Mouse (Mus musculus): ENCODE results near the gene Ctcfl. TPM values are rescaled to one million over a fixed set of nuclear protein-coding genes. Genes with fewer than 3 reads are reported as not detected.
A peak's percentile ranks its signal among the peaks of the same experiment; 100 is the strongest.

The Ctcfl gene
- polyA plus RNA-seq, 1 experiment = not detected

- 19% methylated on average over 7 of the region's 7 CpGs for WGBS
- no peaks in the 10 kb centered on the region; the same call in 1 of the 2 replicates for H3K4me1 ChIP-seq (ENCODE audit: control insufficient read depth, insufficient read depth, low read length)
- peak overlapping the region; percentile 88 for H3K27ac ChIP-seq (ENCODE audit: control insufficient read depth, insufficient read depth, low read depth, low read length, poor library complexity)
- TF ChIP-seq CTCF (IDR thresholded peaks at IDR 0.05; ENCODE audit: control insufficient read depth, insufficient read depth, low read length) (no peak), POLR2A (IDR thresholded peaks at IDR 0.05; ENCODE audit: borderline replicate concordance, control insufficient read depth, low read depth, low read length) (no peak)
- H3K4me3 ChIP-seq (replicated peaks; ENCODE audit: control insufficient read depth, low read depth, low read length) = peak overlapping the region; percentile 62
Observed at GRCm38 (mm10) chr2:173072948-173073347, 46.4 kb downstream of the Ctcfl start.

GRCm38 (mm10) chr2:173064864-173065263 lies 54.5 kb downstream of the Ctcfl start:
- H3K4me1 ChIP-seq (ENCODE audit: control insufficient read depth, insufficient read depth, low read length) = peaks cover 14% of the 10 kb centered on the region
- no peak overlapping the region for H3K4me3 ChIP-seq (replicated peaks; ENCODE audit: control insufficient read depth, low read depth, low read length)
- peak overlapping the region; percentile 25 for H3K27ac ChIP-seq (ENCODE audit: control insufficient read depth, insufficient read depth, low read depth, low read length, poor library complexity)
- WGBS = 56% methylated on average over 2 of the region's 2 CpGs
- TF ChIP-seq CTCF (IDR thresholded peaks at IDR 0.05; ENCODE audit: control insufficient read depth, insufficient read depth, low read length) (no peak), POLR2A (IDR thresholded peaks at IDR 0.05; ENCODE audit: borderline replicate concordance, control insufficient read depth, low read depth, low read length) (no peak)

- Histone ChIP-seq H3K4me1 (ENCODE audit: control insufficient read depth, insufficient read depth, low read length) (peaks cover 14% of the 10 kb centered on the region), H3K27ac (ENCODE audit: control insufficient read depth, insufficient read depth, low read depth, low read length, poor library complexity) (no peak overlapping the region; the same call in 1 of the 2 replicates), H3K4me3 (replicated peaks; ENCODE audit: control insufficient read depth, low read depth, low read length) (no peak overlapping the region)
- TF ChIP-seq CTCF (IDR thresholded peaks at IDR 0.05; ENCODE audit: control insufficient read depth, insufficient read depth, low read length) (no peak), POLR2A (IDR thresholded peaks at IDR 0.05; ENCODE audit: borderline replicate concordance, control insufficient read depth, low read depth, low read length) (no peak)
- WGBS = 0% methylated on average over 1 of the region's 1 CpGs
Observed at GRCm38 (mm10) chr2:173063219-173063618, 56.1 kb downstream of the Ctcfl start.

- TF ChIP-seq POLR2A (IDR thresholded peaks at IDR 0.05; ENCODE audit: borderline replicate concordance, control insufficient read depth, low read depth, low read length) (no peak), CTCF (IDR thresholded peaks at IDR 0.05; ENCODE audit: control insufficient read depth, insufficient read depth, low read length) (no peak; the same call in 1 of the 2 replicates)
- Histone ChIP-seq H3K4me1 (ENCODE audit: control insufficient read depth, insufficient read depth, low read length) (peaks cover 14% of the 10 kb centered on the region), H3K27ac (ENCODE audit: control insufficient read depth, insufficient read depth, low read depth, low read length, poor library complexity) (peak overlapping the region; percentile 91), H3K4me3 (replicated peaks; ENCODE audit: control insufficient read depth, low read depth, low read length) (peak overlapping the region; percentile 76)
- 6% methylated on average over 15 of the region's 15 CpGs for WGBS
Observed at GRCm38 (mm10) chr2:173061443-173062351, 57.6 kb downstream of the Ctcfl start.

- TF ChIP-seq CTCF (IDR thresholded peaks at IDR 0.05; ENCODE audit: control insufficient read depth, insufficient read depth, low read length) (no peak), POLR2A (IDR thresholded peaks at IDR 0.05; ENCODE audit: borderline replicate concordance, control insufficient read depth, low read depth, low read length) (no peak)
- peaks cover 19% of the 10 kb centered on the region for H3K4me1 ChIP-seq (ENCODE audit: control insufficient read depth, insufficient read depth, low read length)
- peak overlapping the region; percentile 78 for H3K27ac ChIP-seq (ENCODE audit: control insufficient read depth, insufficient read depth, low read depth, low read length, poor library complexity)
- no peak overlapping the region for H3K4me3 ChIP-seq (replicated peaks; ENCODE audit: control insufficient read depth, low read depth, low read length)
- WGBS = 49% methylated on average over 9 of the region's 9 CpGs
Observed at GRCm38 (mm10) chr2:173060450-173060849, 58.9 kb downstream of the Ctcfl start.

GRCm38 (mm10) chr2:173058263-173058662 lies 61.1 kb downstream of the Ctcfl start:
- Histone ChIP-seq H3K4me1 (ENCODE audit: control insufficient read depth, insufficient read depth, low read length) (peaks cover 23% of the 10 kb centered on the region), H3K27ac (ENCODE audit: control insufficient read depth, insufficient read depth, low read depth, low read length, poor library complexity) (no peak overlapping the region), H3K4me3 (replicated peaks; ENCODE audit: control insufficient read depth, low read depth, low read length) (no peak overlapping the region)
- WGBS = 62% methylated on average over 11 of the region's 11 CpGs
- TF ChIP-seq POLR2A (IDR thresholded peaks at IDR 0.05; ENCODE audit: borderline replicate concordance, control insufficient read depth, low read depth, low read length) = no peak
- no peak for TF ChIP-seq CTCF (IDR thresholded peaks at IDR 0.05; ENCODE audit: control insufficient read depth, insufficient read depth, low read length)

- TF ChIP-seq CTCF (IDR thresholded peaks at IDR 0.05; ENCODE audit: control insufficient read depth, insufficient read depth, low read length) (no peak), POLR2A (IDR thresholded peaks at IDR 0.05; ENCODE audit: borderline replicate concordance, control insufficient read depth, low read depth, low read length) (no peak)
- H3K4me3 ChIP-seq (replicated peaks; ENCODE audit: control insufficient read depth, low read depth, low read length) = no peak overlapping the region
- peaks cover 23% of the 10 kb centered on the region for H3K4me1 ChIP-seq (ENCODE audit: control insufficient read depth, insufficient read depth, low read length)
- no peak overlapping the region for H3K27ac ChIP-seq (ENCODE audit: control insufficient read depth, insufficient read depth, low read depth, low read length, poor library complexity)
- WGBS = 63% methylated on average over 10 of the region's 10 CpGs
Observed at GRCm38 (mm10) chr2:173057623-173058022, 61.7 kb downstream of the Ctcfl start.

GRCm38 (mm10) chr2:173056882-173057315 lies 62.4 kb downstream of the Ctcfl start:
- Histone ChIP-seq H3K4me3 (replicated peaks; ENCODE audit: control insufficient read depth, low read depth, low read length) (no peak overlapping the region), H3K4me1 (ENCODE audit: control insufficient read depth, insufficient read depth, low read length) (peaks cover 21% of the 10 kb centered on the region), H3K27ac (ENCODE audit: control insufficient read depth, insufficient read depth, low read depth, low read length, poor library complexity) (no peak overlapping the region)
- no peak for TF ChIP-seq POLR2A (IDR thresholded peaks at IDR 0.05; ENCODE audit: borderline replicate concordance, control insufficient read depth, low read depth, low read length)
- no peak for TF ChIP-seq CTCF (IDR thresholded peaks at IDR 0.05; ENCODE audit: control insufficient read depth, insufficient read depth, low read length)
- 52% methylated on average over 11 of the region's 11 CpGs for WGBS

Data from bone marrow, adult 2 months (tissue).